Mouse (Mus musculus) limb, embryonic 14.5 days (tissue): Measurements from ENCODE around the gene Lrrc52. TPM values are rescaled to one million over a fixed set of nuclear protein-coding genes. Genes with fewer than 3 reads are reported as not detected.

ENCODE experiments used
- ATAC-seq: fragments of 200-750 bp; cut with Nextera tagmentation; 2 replicates; pipeline ENCODE4 v1.8.0; 2017; ENCODE audit warnings: low read depth, moderate number of reproducible peaks, moderate TSS enrichment; ENCODE audit not compliant: low FRiP score
- DNase-seq: peaks from one replicate; pipeline ENCODE4 v3.0.0-alpha.2; 2015; ENCODE audit warnings: low spot score
- H3K27ac ChIP-seq: fragments of 300-500 bp; sonication (generic); replicated peaks from 2 replicates; pipeline ENCODE4 v1.5.1; 2014; ENCODE audit warnings: low read depth, mild to moderate bottlenecking, low read length, moderate library complexity, mixed read lengths
- H3K27me3 ChIP-seq: fragments of 300-500 bp; sonication (generic); 2 replicates; pipeline ENCODE4 v1.6.1; 2014; ENCODE audit warnings: low read length, mixed read lengths; ENCODE audit not compliant: control insufficient read depth, insufficient read depth
- H3K36me3 ChIP-seq: fragments of 300-500 bp; sonication (generic); 2 replicates; pipeline ENCODE4 v1.6.1; 2014; ENCODE audit warnings: mild to moderate bottlenecking, low read length, moderate library complexity, mixed read lengths; ENCODE audit not compliant: control insufficient read depth, insufficient read depth
- H3K4me1 ChIP-seq: fragments of 300-500 bp; sonication (generic); 2 replicates; pipeline ENCODE4 v1.6.1; 2014; ENCODE audit warnings: antibody characterized with exemption, low read length, mixed read lengths; ENCODE audit not compliant: control insufficient read depth, insufficient read depth
- H3K4me2 ChIP-seq: fragments of 300-500 bp; sonication (generic); replicated peaks from 2 replicates; pipeline ENCODE4 v1.6.1; 2014; ENCODE audit warnings: low read depth, mild to moderate bottlenecking, low read length, moderate library complexity; ENCODE audit not compliant: severe bottlenecking
- H3K4me3 ChIP-seq: fragments of 300-500 bp; sonication (generic); replicated peaks from 2 replicates; pipeline ENCODE4 v1.5.1; 2014; ENCODE audit warnings: low read length
- H3K9ac ChIP-seq: fragments of 300-500 bp; sonication (generic); 2 replicates; pipeline ENCODE4 v1.6.1; 2014; ENCODE audit warnings: mild to moderate bottlenecking, low read depth, low read length, moderate library complexity; ENCODE audit not compliant: severe bottlenecking
- H3K9me3 ChIP-seq: fragments of 300-500 bp; sonication (generic); 2 replicates; pipeline ENCODE4 v1.6.1; 2016; ENCODE audit warnings: low read length; ENCODE audit not compliant: control insufficient read depth
- POLR2A ChIP-seq: fragments of 200-500 bp; IDR thresholded peaks from 2 replicates; pipeline ENCODE4 v1.8.0; 2012; ENCODE audit warnings: inconsistent platforms, mild to moderate bottlenecking, moderate library complexity, borderline replicate concordance; ENCODE audit not compliant: insufficient read depth, insufficient read length; ENCODE audit errors: extremely low read depth
- WGBS: fragments of 180-500 bp; shearing (Covaris S2); extraction: QIAGEN DNeasy Blood & Tissue Kit; methylation state at CpG from one replicate; pipeline ENCODE4 v1.1.7; 2014; 5-methylcytosine and 5-hydroxymethylcytosine counted together
- polyA plus RNA-seq, 2 experiments: library from polyadenylated mRNA; depleted of rRNA in 1 of 2; stranded (reverse) in 1 of 2; unstranded in 1 of 2; fragments of >200 nt; fragmentation: Nextera tagmentation in 1 of 2; extraction: Ambion mirVana in 1 of 2; gene quantifications; 2 replicates each; pipeline versions ENCODE4 v1.2.1 to v1.2.3; 2012 to 2014

The Lrrc52 gene
- polyA plus RNA-seq, 2 experiments: not detected

DNA sequence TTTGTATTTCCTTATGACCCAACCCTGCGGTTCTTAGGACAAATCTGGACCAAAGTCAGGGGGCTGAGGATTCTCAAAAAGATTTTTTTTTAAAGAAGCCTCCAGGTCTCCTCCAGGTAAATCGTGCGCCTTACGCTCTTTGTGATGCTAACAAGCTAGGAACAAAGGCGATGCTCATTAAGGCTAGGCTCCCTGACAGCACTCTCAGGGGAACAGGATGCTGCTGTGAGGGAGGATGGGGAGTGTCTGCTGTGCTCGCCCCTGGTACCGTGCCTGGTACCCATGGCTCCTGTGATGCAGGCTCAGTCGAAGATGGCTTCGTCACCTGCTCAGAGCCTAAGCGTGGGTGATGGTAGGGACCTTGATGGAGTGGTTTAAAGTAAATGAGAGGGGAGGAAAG, 31.4 kb upstream of the Lrrc52 start:
- H3K9ac ChIP-seq: no peak overlapping the region
- TF ChIP-seq POLR2A: no peak
- no peak overlapping the region for H3K4me3 ChIP-seq
- H3K36me3 ChIP-seq: no peaks in the 10 kb centered on the region
- peaks cover 4% of the 10 kb centered on the region; the same call in 1 of the 2 replicates for H3K4me1 ChIP-seq
- no peak overlapping the region for H3K4me2 ChIP-seq
- WGBS: 34% methylated on average over 10 of the region's 10 CpGs
- DNase-seq: no peak
- no peaks in the 10 kb centered on the region for H3K27me3 ChIP-seq
- no peak for ATAC-seq
- H3K27ac ChIP-seq: no peak overlapping the region
- H3K9me3 ChIP-seq: no peaks in the 10 kb centered on the region

DNA sequence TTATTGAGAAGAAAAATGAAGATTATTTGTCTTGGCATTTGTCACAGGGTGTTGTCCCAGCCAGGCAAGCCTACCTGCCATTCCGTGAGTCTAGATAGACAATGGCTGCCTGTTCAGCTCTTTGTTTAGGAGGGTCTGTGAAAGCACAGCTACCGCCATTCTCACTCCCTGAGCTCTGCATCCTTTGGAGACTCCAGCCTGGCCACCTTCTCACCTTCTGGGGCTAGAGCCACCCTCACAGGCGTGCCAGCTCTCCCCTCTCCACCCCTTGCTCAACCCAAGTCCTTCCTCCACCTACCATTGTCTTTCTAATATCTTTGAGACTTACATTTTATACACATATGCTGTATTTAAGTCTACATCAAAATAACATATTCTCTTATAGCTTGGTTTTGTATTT, 31.0 kb upstream of the Lrrc52 start:
- TF ChIP-seq POLR2A: no peak
- Histone ChIP-seq H3K4me2 (no peak overlapping the region), H3K27ac (no peak overlapping the region), H3K36me3 (no peaks in the 10 kb centered on the region), H3K9me3 (no peaks in the 10 kb centered on the region), H3K9ac (no peak overlapping the region), H3K4me3 (no peak overlapping the region), H3K27me3 (no peaks in the 10 kb centered on the region), H3K4me1 (peaks cover 4% of the 10 kb centered on the region; the same call in 1 of the 2 replicates)
- 40% methylated on average over 3 of the region's 3 CpGs for WGBS
- ATAC-seq (no peak), DNase-seq (no peak)

DNA sequence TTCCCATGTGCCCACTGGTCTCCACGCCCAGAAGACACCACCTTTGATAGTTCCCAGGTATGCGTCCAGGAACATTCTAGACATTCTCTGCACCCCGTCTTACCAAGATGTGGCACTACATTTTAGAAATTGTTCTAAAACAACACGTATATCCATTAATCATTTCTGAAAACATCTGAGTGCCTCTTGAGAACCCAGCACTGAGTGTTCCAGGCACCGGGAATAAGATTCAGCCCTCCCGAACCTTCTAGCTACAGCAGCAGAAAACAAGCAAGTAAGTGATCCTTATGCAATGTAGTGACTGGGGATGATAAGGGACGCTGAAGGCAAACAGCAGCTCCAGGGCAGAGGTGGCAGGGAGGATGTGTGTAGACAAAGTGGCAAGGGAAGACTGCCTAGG, 24.9 kb upstream of the Lrrc52 start:
- Histone ChIP-seq H3K4me3 (no peak overlapping the region), H3K4me1 (no peaks in the 10 kb centered on the region), H3K4me2 (no peak overlapping the region), H3K9ac (no peak overlapping the region), H3K36me3 (no peaks in the 10 kb centered on the region), H3K27ac (no peak overlapping the region), H3K27me3 (no peaks in the 10 kb centered on the region), H3K9me3 (no peaks in the 10 kb centered on the region)
- 90% methylated on average over 7 of the region's 7 CpGs for WGBS
- TF ChIP-seq POLR2A: no peak
- no peak for DNase-seq
- no peak for ATAC-seq

DNA sequence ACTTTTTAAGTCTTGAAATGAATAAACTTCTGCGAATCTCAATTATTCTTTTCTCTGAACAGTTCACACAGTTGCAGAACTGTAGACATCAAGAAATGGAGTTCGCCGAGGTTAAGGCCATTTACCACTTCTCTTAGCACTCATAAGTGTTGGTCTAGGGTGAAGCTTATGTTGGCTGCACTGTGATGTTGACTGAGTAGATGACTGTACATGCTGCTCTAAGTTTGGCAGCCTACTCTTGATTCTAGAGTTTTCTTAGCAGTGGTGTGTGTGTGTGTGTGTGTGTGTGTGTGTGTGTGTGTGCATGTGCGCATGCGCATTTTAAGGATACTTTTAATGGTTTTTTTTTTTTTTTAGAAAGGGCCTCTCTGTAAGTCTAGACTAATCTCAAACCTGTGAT, 21.4 kb upstream of the Lrrc52 start:
- Histone ChIP-seq H3K27ac (no peak overlapping the region), H3K9ac (no peak overlapping the region), H3K4me3 (no peak overlapping the region), H3K36me3 (no peaks in the 10 kb centered on the region), H3K4me1 (no peaks in the 10 kb centered on the region), H3K9me3 (no peaks in the 10 kb centered on the region), H3K27me3 (no peaks in the 10 kb centered on the region), H3K4me2 (no peak overlapping the region)
- TF ChIP-seq POLR2A: no peak
- DNase-seq: no peak
- no peak for ATAC-seq
- 87% methylated on average over 5 of the region's 5 CpGs for WGBS

DNA sequence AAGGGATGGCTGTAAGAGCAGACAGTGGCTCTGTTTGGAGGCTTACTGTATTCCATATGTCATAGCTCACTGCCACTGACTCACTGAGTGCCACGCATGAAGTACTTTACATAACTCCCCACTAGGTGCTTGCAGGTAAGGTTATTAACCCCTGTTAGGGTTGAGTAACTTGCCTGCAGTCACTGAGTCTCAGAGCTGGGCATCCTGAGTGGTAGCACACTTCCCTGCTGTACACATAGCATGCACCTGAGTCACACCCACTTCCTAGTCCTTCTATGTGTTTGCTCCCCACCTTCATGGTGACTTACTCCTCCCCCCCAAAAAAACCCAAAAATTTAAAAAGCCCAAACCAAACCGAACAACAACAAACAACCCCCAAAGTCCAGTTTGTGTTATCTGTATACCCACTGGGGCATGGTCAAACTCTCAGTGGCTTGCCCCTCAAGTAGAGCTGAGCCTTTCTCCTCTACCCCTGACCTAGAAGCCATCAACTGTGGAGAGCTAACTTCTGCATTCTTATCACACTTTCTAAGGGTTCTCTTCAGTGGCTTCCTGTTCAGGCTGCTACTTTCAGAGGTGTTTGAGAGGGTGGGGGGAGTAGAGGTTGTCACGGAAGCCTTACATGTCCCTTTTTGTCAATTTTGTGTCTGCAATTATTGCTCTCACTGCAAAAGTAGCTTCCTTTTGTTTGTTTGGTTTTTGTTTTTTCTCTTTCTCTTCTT, 20.5 kb upstream of the Lrrc52 start:
- ATAC-seq: no peak
- TF ChIP-seq POLR2A: no peak

DNA sequence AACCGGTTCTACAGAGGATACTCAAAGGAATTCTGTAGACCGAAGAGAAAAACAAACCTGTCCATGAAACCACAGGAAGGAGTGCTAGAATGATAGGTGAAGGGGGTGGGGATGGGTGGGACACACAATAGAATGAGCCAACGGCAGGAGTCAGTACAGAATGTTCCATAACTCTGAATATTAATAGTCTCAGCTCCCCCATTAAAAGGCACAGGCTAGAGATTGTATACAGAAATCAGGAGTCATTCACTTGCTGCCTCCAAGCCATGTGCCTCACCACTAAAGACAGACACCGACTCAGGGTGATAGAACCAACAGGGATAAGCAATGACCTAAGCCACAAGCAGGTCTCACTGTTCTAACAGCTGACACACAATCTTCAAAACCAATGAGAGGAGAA, 16.3 kb upstream of the Lrrc52 start:
- Histone ChIP-seq H3K4me1 (no peaks in the 10 kb centered on the region), H3K4me2 (no peak overlapping the region), H3K4me3 (no peak overlapping the region), H3K27me3 (no peaks in the 10 kb centered on the region), H3K27ac (no peak overlapping the region), H3K36me3 (no peaks in the 10 kb centered on the region), H3K9ac (no peak overlapping the region), H3K9me3 (no peaks in the 10 kb centered on the region)
- no peak for DNase-seq
- WGBS: 76% methylated on average over 4 of the region's 4 CpGs
- no peak for ATAC-seq
- TF ChIP-seq POLR2A: no peak

More for the DNA sequence above, 20.5 kb upstream of the Lrrc52 start:
- H3K4me1 ChIP-seq: no peaks in the 10 kb centered on the region
- H3K4me2 ChIP-seq: no peak overlapping the region
- H3K9me3 ChIP-seq: no peaks in the 10 kb centered on the region
- no peak overlapping the region for H3K4me3 ChIP-seq
- 75% methylated on average over 3 of the region's 3 CpGs for WGBS
- H3K9ac ChIP-seq: no peak overlapping the region
- no peak for DNase-seq
- no peaks in the 10 kb centered on the region for H3K36me3 ChIP-seq
- no peak overlapping the region for H3K27ac ChIP-seq
- H3K27me3 ChIP-seq: no peaks in the 10 kb centered on the region
